ENCODE assay signal across 28 mouse cellular contexts in genomic region chr7:68721520-68721919, GRCm38 (mm10).
"Had no signal": no experiment of that assay in that cellular context is flagged by ENCODE, and none has a peak within 500 bp of the region (broad histone marks: within the 10 kb centered on the region; RNA-seq: fewer than 3 reads in every experiment).

No protein-coding gene starts in this region.

- H3K9me3 ChIP-seq: embryonic facial prominence, embryonic 10.5 days; embryonic facial prominence, embryonic 12.5 days; embryonic facial prominence, embryonic 13.5 days; embryonic facial prominence, embryonic 15.5 days; forebrain, embryonic 10.5 days; forebrain, embryonic 12.5 days; forebrain, embryonic 13.5 days; forebrain, embryonic 15.5 days had no signal

- H3K36me3 ChIP-seq: embryonic facial prominence, embryonic 10.5 days; embryonic facial prominence, embryonic 12.5 days; embryonic facial prominence, embryonic 13.5 days; embryonic facial prominence, embryonic 15.5 days; forebrain, embryonic 10.5 days; forebrain, embryonic 12.5 days; forebrain, embryonic 15.5 days had no signal

- H3K27me3 ChIP-seq: embryonic facial prominence, embryonic 12.5 days; embryonic facial prominence, embryonic 13.5 days; embryonic facial prominence, embryonic 15.5 days; forebrain, embryonic 12.5 days; forebrain, embryonic 13.5 days; forebrain, embryonic 15.5 days had no signal

- ATAC-seq: forebrain, embryonic 13.5 days; forebrain, embryonic 14.5 days; forebrain, embryonic 15.5 days; forebrain, embryonic 16.5 days; forebrain, postnatal 0 days had no signal

- DNase-seq: cerebellum, adult 2 months; cerebellum, adult 8-10 months; cerebellum, adult 9-10 months; cerebellum, adult 9-11 months; cerebellum, postnatal 10 days; cerebellum, postnatal 14 days; cerebellum, postnatal 25 days; cerebellum, postnatal 36 days; embryo, embryonic 11 days; forebrain, postnatal 0 days; gastrocnemius, adult 2 months; gastrocnemius, postnatal 10 days; gastrocnemius, postnatal 14 days; gastrocnemius, postnatal 25 days; gastrocnemius, postnatal 36 days; heart, adult 18-20 months; heart, adult 2 months had no signal

- H3K27ac ChIP-seq: embryonic facial prominence, embryonic 10.5 days; embryonic facial prominence, embryonic 12.5 days; embryonic facial prominence, embryonic 13.5 days; embryonic facial prominence, embryonic 15.5 days; forebrain, embryonic 10.5 days; forebrain, embryonic 12.5 days; forebrain, embryonic 13.5 days; forebrain, embryonic 15.5 days; gastrocnemius, adult 2 months; heart, adult 2 months had no signal

- H3K4me2 ChIP-seq: embryonic facial prominence, embryonic 12.5 days; embryonic facial prominence, embryonic 13.5 days; embryonic facial prominence, embryonic 15.5 days; forebrain, embryonic 12.5 days; forebrain, embryonic 13.5 days; forebrain, embryonic 15.5 days had no signal

- H3K4me3 ChIP-seq: embryonic facial prominence, embryonic 10.5 days; embryonic facial prominence, embryonic 12.5 days; embryonic facial prominence, embryonic 13.5 days; embryonic facial prominence, embryonic 15.5 days; erythroblast, embryonic 14.5 days; forebrain, embryonic 10.5 days; forebrain, embryonic 12.5 days; forebrain, embryonic 13.5 days; forebrain, embryonic 15.5 days; gastrocnemius, adult 2 months; heart, adult 2 months had no signal

- H3K9ac ChIP-seq: embryonic facial prominence, embryonic 12.5 days; embryonic facial prominence, embryonic 13.5 days; embryonic facial prominence, embryonic 15.5 days; forebrain, embryonic 12.5 days; forebrain, embryonic 13.5 days; forebrain, embryonic 15.5 days; forebrain, postnatal 0 days had no signal
